Mouse (Mus musculus): ENCODE data around the gene Selenof. TPM values are rescaled to one million over a fixed set of nuclear protein-coding genes. Genes with fewer than 3 reads are reported as not detected.

Gene Selenof
- polyA plus RNA-seq (2012; rRNA removed) = 281 and 355 TPM in 2 replicates

DNA sequence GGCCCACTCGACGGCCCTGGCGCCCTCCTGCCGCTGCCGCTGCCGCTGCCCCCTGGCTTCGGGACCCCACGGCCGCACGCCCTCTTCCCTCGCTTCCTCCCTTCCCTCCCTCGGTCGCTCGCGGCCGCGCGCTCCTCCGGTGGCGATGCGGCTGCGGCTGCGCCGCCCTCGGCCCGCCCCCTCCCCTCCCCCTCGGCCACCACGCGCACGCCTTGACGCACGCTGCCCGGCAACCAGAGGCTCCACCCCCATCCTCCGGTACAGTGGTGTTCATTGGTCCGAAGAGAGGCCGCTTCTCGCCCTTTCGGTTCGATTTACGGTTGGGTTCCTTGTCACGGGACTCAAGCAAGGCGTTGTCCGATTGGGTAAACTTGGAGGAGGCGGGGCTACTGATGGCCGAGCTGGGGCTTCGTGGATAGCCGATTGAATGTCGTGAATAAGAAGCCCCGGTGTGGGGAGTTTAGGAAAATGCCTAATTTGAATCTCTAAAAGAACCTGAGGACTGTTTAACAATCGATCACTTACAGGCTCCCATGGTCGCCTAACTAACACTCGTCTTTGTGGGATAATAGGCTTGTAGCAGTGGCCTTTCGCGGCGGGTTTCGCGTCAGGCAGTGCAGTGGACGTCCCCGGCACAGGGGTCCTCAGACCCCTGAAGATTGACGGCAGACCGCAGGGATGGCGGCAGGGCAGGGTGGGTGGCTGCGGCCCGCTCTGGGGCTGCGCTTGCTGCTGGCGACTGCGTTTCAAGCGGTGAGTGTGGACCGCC is at the start of gene Selenof, which contains the start of gene Hs2st1:
Gene Selenof (plus strand): TSS at position 258 of the 769 bp plus-strand sequence.
Gene Hs2st1 (minus strand): TSS at position 135 of the 769 bp plus-strand sequence.

Other genes with a start within 250 kb of the Selenof start
- 26.0 and 26.6 TPM in 2 replicates for gene Hs2st1, start 123 bp upstream of the Selenof start, polyA plus RNA-seq (2012; rRNA removed)
- 37.3 and 38.4 TPM in 2 replicates for gene Sh3glb1, start 150.0 kb downstream of the Selenof start, polyA plus RNA-seq (2012; rRNA removed)
- gene Clca3a1, start 190.7 kb downstream of the Selenof start, polyA plus RNA-seq (2012; rRNA removed) = 1.5 and 1.7 TPM in 2 replicates
- 0.40 and 0.53 TPM in 2 replicates for gene Clca3a2, start 249.2 kb downstream of the Selenof start, polyA plus RNA-seq (2012; rRNA removed)

Data from central nervous system, embryonic 18 days (tissue).